Mouse (Mus musculus) megakaryocyte-erythroid progenitor cell, adult 5-6 weeks (primary cell): ENCODE results near the gene Hist1h2be. TPM values are rescaled to one million over a fixed set of nuclear protein-coding genes. Genes with fewer than 3 reads are reported as not detected.

Experiments
- ATAC-seq: replicated peaks from 2 replicates; pipeline ENCODE4 v1.8.0; 2016; ENCODE audit warnings: mild to moderate bottlenecking, inconsistent platforms; ENCODE audit not compliant: severe bottlenecking, poor library complexity, low FRiP score, low TSS enrichment
- total RNA-seq, 2 experiments: library from RNA; stranded (forward) in 1 of 2; stranded (reverse) in 1 of 2; fragments of 200-1000, 215-1000 nt in 1 of 2; fragments of >200 nt in 1 of 2; fragmentation: Nextera tagmentation in 1 of 2; gene quantifications; 2 replicates each; pipeline ENCODE4 v1.2.3; 2014 to 2017

Gene Hist1h2be
- total RNA-seq, 2 experiments from 2014 or later, result 26.9 to 73.4 TPM

DNA sequence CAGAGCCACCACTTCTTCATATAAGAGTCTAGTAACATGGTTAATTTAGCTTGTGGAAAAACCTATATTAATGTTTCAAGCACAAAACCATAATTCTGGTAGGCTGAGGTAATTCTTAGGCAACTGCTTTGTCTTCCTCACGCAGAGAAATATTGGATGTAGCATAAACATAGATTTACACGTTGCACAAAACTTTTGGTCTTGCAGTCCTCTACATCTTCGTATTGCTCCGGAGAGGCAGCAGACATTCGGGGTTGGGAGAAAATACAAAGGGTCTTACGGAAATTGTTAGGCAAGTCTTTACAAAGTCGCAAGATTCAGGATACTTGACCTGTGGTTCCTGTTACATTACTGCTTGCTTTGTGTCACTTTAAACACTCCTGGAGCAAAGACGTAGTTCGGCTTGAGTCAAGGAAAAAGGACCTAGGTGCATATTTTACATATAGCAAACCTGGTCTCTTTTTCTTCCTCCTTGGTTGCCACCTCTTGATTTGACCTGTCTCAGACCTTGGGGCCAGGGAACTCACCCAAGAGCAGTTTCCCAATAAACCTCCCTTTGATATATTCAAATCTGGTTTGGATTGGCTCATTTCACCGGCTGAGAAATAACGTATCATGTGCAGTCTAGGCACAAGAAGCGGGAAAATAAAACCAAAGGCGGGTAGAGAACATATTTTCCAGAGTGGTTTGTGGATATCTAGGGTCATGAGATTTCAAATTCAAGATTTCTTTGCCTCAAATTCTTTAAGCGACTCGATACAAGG lies 86.4 kb downstream of the Hist1h2be start:
- ATAC-seq, result peak; percentile 9; the same call in 1 of the 2 replicates

Other genes with a start within 250 kb of the Hist1h2be start
Only the 30 nearest of the 36 such genes appear.
- gene Btn2a2, start 132.3 kb downstream of the Hist1h2be start, total RNA-seq (2014; fragmentation: Nextera tagmentation), result not detected in 2 replicates
- gene Btn2a2, start 132.3 kb downstream of the Hist1h2be start, total RNA-seq (2017), result not detected in 2 replicates
- gene Hist1h4h, start 90.1 kb downstream of the Hist1h2be start, total RNA-seq (2014; fragmentation: Nextera tagmentation), result 115 and 209 TPM in 2 replicates
- 683 and 1,187 TPM in 2 replicates for gene Hist1h4h, start 90.1 kb downstream of the Hist1h2be start, total RNA-seq (2017)
- 41.1 and 66.5 TPM in 2 replicates for gene Hist1h2af, start 87.2 kb downstream of the Hist1h2be start, total RNA-seq (2014; fragmentation: Nextera tagmentation)
- gene Hist1h2af, start 87.2 kb downstream of the Hist1h2be start, total RNA-seq (2017), result 1,297 and 1,759 TPM in 2 replicates
- 189 and 293 TPM in 2 replicates for gene Hist1h3g, start 85.7 kb downstream of the Hist1h2be start, total RNA-seq (2014; fragmentation: Nextera tagmentation)
- 189 and 625 TPM in 2 replicates for gene Hist1h3g, start 85.7 kb downstream of the Hist1h2be start, total RNA-seq (2017)
- gene Hist1h2bh, start 77.7 kb downstream of the Hist1h2be start, total RNA-seq (2014; fragmentation: Nextera tagmentation), result 31.9 and 110 TPM in 2 replicates
- 85.7 and 165 TPM in 2 replicates for gene Hist1h2bh, start 77.7 kb downstream of the Hist1h2be start, total RNA-seq (2017)
- 31.6 and 53.6 TPM in 2 replicates for gene Hist1h3f, start 77.1 kb downstream of the Hist1h2be start, total RNA-seq (2014; fragmentation: Nextera tagmentation)
- gene Hist1h3f, start 77.1 kb downstream of the Hist1h2be start, total RNA-seq (2017), result 69.9 and 132 TPM in 2 replicates
- 281 and 340 TPM in 2 replicates for gene Hist1h4f, start 69.5 kb downstream of the Hist1h2be start, total RNA-seq (2014; fragmentation: Nextera tagmentation)
- 1,052 and 1,693 TPM in 2 replicates for gene Hist1h4f, start 69.5 kb downstream of the Hist1h2be start, total RNA-seq (2017)
- 29.5 and 42.3 TPM in 2 replicates for gene Hist1h1d, start 67.9 kb downstream of the Hist1h2be start, total RNA-seq (2014; fragmentation: Nextera tagmentation)
- gene Hist1h1d, start 67.9 kb downstream of the Hist1h2be start, total RNA-seq (2017), result 81.4 and 84.0 TPM in 2 replicates
- gene Hist1h3e, start 58.8 kb downstream of the Hist1h2be start, total RNA-seq (2014; fragmentation: Nextera tagmentation), result 124 and 193 TPM in 2 replicates
- 254 and 322 TPM in 2 replicates for gene Hist1h3e, start 58.8 kb downstream of the Hist1h2be start, total RNA-seq (2017)
- gene Hist1h2ae, start 49.9 kb downstream of the Hist1h2be start, total RNA-seq (2014; fragmentation: Nextera tagmentation), result 5.7 and 12.6 TPM in 2 replicates
- gene Hist1h2ae, start 49.9 kb downstream of the Hist1h2be start, total RNA-seq (2017), result 237 and 359 TPM in 2 replicates
- gene Hist1h2bg, start 49.7 kb downstream of the Hist1h2be start, total RNA-seq (2014; fragmentation: Nextera tagmentation), result 386 and 627 TPM in 2 replicates
- 891 and 1,210 TPM in 2 replicates for gene Hist1h2bg, start 49.7 kb downstream of the Hist1h2be start, total RNA-seq (2017)
- gene Hist1h2bf, start 46.9 kb downstream of the Hist1h2be start, total RNA-seq (2014; fragmentation: Nextera tagmentation), result 342 and 512 TPM in 2 replicates
- gene Hist1h2bf, start 46.9 kb downstream of the Hist1h2be start, total RNA-seq (2017), result 329 and 662 TPM in 2 replicates
- 1.4 and 11.1 TPM in 2 replicates for gene Hist1h2ad, start 46.7 kb downstream of the Hist1h2be start, total RNA-seq (2014; fragmentation: Nextera tagmentation)
- gene Hist1h2ad, start 46.7 kb downstream of the Hist1h2be start, total RNA-seq (2017), result 1,263 and 1,317 TPM in 2 replicates
- 123 and 185 TPM in 2 replicates for gene Hist1h3d, start 45.4 kb downstream of the Hist1h2be start, total RNA-seq (2014; fragmentation: Nextera tagmentation)
- 84.0 and 189 TPM in 2 replicates for gene Hist1h3d, start 45.4 kb downstream of the Hist1h2be start, total RNA-seq (2017)
- gene Hist1h4d, start 39.5 kb downstream of the Hist1h2be start, total RNA-seq (2014; fragmentation: Nextera tagmentation), result 470 and 507 TPM in 2 replicates
- 756 and 1,171 TPM in 2 replicates for gene Hist1h4d, start 39.5 kb downstream of the Hist1h2be start, total RNA-seq (2017)
- 289 and 399 TPM in 2 replicates for gene Hist1h1e, start 1.4 kb upstream of the Hist1h2be start, total RNA-seq (2014; fragmentation: Nextera tagmentation)
- gene Hist1h1e, start 1.4 kb upstream of the Hist1h2be start, total RNA-seq (2017), result 199 and 265 TPM in 2 replicates
- 3.8 and 6.0 TPM in 2 replicates for gene Hist1h2ac, start 62.8 kb upstream of the Hist1h2be start, total RNA-seq (2014; fragmentation: Nextera tagmentation)
- gene Hist1h2ac, start 62.8 kb upstream of the Hist1h2be start, total RNA-seq (2017), result 56.0 and 87.4 TPM in 2 replicates
- 74.9 and 133 TPM in 2 replicates for gene Hist1h2bc, start 63.1 kb upstream of the Hist1h2be start, total RNA-seq (2014; fragmentation: Nextera tagmentation)
- gene Hist1h2bc, start 63.1 kb upstream of the Hist1h2be start, total RNA-seq (2017), result 136 and 209 TPM in 2 replicates
- 1.3 TPM in 1 of 2 replicates, not detected in the other for gene Hist1h1t, start 74.7 kb upstream of the Hist1h2be start, total RNA-seq (2014; fragmentation: Nextera tagmentation)
- 1.3 TPM in 1 of 2 replicates, not detected in the other for gene Hist1h1t, start 74.7 kb upstream of the Hist1h2be start, total RNA-seq (2017)
- gene Hist1h4c, start 77.3 kb upstream of the Hist1h2be start, total RNA-seq (2014; fragmentation: Nextera tagmentation), result 153 and 163 TPM in 2 replicates
- gene Hist1h4c, start 77.3 kb upstream of the Hist1h2be start, total RNA-seq (2017), result 166 and 397 TPM in 2 replicates
- gene Hfe, start 89.7 kb upstream of the Hist1h2be start, total RNA-seq (2014; fragmentation: Nextera tagmentation), result not detected in 2 replicates
- 0.27 and 1.9 TPM in 2 replicates for gene Hfe, start 89.7 kb upstream of the Hist1h2be start, total RNA-seq (2017)
- 152 and 164 TPM in 2 replicates for gene Hist1h1c, start 117.7 kb upstream of the Hist1h2be start, total RNA-seq (2014; fragmentation: Nextera tagmentation)
- gene Hist1h1c, start 117.7 kb upstream of the Hist1h2be start, total RNA-seq (2017), result 474 and 577 TPM in 2 replicates
- 81.7 and 130 TPM in 2 replicates for gene Hist1h3c, start 124.5 kb upstream of the Hist1h2be start, total RNA-seq (2014; fragmentation: Nextera tagmentation)
- 369 and 555 TPM in 2 replicates for gene Hist1h3c, start 124.5 kb upstream of the Hist1h2be start, total RNA-seq (2017)
- gene Hist1h2bb, start 125.6 kb upstream of the Hist1h2be start, total RNA-seq (2014; fragmentation: Nextera tagmentation), result 322 and 625 TPM in 2 replicates
- gene Hist1h2bb, start 125.6 kb upstream of the Hist1h2be start, total RNA-seq (2017), result 4,065 and 6,565 TPM in 2 replicates
- 69.7 and 80.3 TPM in 2 replicates for gene Hist1h2ab, start 130.0 kb upstream of the Hist1h2be start, total RNA-seq (2014; fragmentation: Nextera tagmentation)
- gene Hist1h2ab, start 130.0 kb upstream of the Hist1h2be start, total RNA-seq (2017), result 1,316 and 2,308 TPM in 2 replicates
- gene Hist1h3b, start 131.1 kb upstream of the Hist1h2be start, total RNA-seq (2014; fragmentation: Nextera tagmentation), result 324 and 486 TPM in 2 replicates
- gene Hist1h3b, start 131.1 kb upstream of the Hist1h2be start, total RNA-seq (2017), result 276 and 731 TPM in 2 replicates
- 164 and 186 TPM in 2 replicates for gene Hist1h4b, start 135.9 kb upstream of the Hist1h2be start, total RNA-seq (2014; fragmentation: Nextera tagmentation)
- gene Hist1h4b, start 135.9 kb upstream of the Hist1h2be start, total RNA-seq (2017), result 396 and 733 TPM in 2 replicates
- 58.4 and 68.4 TPM in 2 replicates for gene Hist1h4a, start 140.1 kb upstream of the Hist1h2be start, total RNA-seq (2014; fragmentation: Nextera tagmentation)
- gene Hist1h4a, start 140.1 kb upstream of the Hist1h2be start, total RNA-seq (2017), result 328 and 432 TPM in 2 replicates
- 67.8 and 132 TPM in 2 replicates for gene Hist1h3a, start 141.3 kb upstream of the Hist1h2be start, total RNA-seq (2014; fragmentation: Nextera tagmentation)
- gene Hist1h3a, start 141.3 kb upstream of the Hist1h2be start, total RNA-seq (2017), result 285 and 495 TPM in 2 replicates
- gene Hist1h1a, start 142.5 kb upstream of the Hist1h2be start, total RNA-seq (2014; fragmentation: Nextera tagmentation), result 324 and 695 TPM in 2 replicates
- gene Hist1h1a, start 142.5 kb upstream of the Hist1h2be start, total RNA-seq (2017), result 1,816 and 2,974 TPM in 2 replicates